Mouse (Mus musculus) embryo, embryonic 10.5 days (tissue): ENCODE data around the gene Trim16.
A peak's percentile ranks its signal among the peaks of the same experiment; 100 is the strongest.

Experiments
- DNase-seq: peaks from one replicate; pipeline ENCODE4 v3.0.0-alpha.2; 2015; ENCODE audit warnings: low spot score

The Trim16 gene

DNA sequence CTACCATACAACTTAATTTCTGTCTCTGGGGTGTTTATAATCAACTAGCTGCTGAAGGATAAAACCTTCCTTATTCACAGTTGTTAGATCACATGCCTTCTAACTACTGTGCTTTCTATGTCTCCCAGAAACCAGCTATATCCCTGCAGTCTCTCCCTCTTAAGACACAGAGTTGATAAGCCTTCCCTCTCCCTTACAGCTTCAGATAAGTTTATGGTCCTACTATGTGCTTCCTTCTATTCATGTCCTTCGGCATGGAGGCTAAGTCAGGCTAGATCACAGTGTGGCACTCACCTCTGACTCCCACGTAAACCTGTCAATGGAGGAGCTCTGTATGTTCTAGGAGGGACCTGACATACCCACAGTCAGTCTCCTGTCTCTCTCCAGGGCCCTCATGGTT is 10.4 kb downstream of the Trim16 start:
- DNase-seq: no peak

DNA sequence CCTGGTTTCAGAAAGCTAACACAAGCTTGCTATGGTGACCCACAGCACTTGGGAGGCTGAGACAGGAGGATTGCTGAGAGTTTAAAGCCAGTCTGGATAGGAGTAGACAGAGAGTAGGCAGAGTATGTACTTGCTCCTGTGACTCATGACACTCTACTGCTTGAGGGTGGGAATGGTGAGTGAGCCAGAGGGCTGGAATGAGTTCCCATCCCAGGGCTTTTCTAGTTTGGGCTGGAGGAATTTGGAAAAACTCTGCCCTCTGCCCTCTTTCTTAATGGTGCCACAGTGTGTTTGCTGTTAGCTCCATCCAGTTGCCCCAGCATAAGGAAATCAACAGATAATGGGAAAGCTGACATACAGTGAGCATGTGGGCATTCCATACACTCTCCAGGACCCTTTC is 11.9 kb downstream of the Trim16 start:
- DNase-seq: no peak

DNA sequence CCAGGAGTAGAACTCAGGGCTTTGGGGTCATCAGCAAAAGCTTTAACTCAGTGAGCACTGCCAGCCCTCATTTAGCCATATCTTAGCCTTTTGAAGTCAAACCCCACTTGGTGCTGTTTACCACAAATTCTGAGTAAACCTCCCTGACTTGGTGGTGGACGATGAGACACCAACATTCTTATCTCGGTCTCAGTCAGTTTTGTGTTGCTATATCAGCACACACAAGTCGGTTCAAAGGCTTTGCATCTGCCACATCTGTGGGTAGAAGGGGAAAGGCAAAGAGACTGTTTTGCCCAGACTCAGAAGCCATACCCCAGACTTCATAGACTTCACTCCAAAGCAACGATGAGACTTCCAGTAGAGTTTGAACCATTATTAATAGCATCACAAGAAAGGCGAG is 24.5 kb downstream of the Trim16 start:
- DNase-seq: no peak

DNA sequence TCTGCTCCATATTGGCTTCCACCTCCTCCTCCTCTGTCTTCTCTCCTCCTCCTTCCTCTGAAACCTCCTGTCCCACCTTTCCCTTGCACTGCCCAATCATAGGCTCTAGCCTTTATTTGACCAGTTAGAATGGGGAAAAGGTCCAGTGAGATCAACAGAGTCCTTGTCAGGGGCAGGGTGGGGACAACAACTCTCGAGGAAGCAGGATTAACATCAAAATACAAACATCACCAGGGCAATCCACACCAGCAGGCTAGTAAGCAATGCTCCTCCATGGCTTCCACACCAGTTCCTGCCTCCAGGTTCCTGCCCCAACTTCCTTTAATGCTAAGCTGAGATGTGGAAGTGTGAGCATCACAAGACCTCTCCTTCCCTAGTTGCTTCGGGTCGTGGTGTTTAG is 25.7 kb downstream of the Trim16 start:
- no peak for DNase-seq

DNA sequence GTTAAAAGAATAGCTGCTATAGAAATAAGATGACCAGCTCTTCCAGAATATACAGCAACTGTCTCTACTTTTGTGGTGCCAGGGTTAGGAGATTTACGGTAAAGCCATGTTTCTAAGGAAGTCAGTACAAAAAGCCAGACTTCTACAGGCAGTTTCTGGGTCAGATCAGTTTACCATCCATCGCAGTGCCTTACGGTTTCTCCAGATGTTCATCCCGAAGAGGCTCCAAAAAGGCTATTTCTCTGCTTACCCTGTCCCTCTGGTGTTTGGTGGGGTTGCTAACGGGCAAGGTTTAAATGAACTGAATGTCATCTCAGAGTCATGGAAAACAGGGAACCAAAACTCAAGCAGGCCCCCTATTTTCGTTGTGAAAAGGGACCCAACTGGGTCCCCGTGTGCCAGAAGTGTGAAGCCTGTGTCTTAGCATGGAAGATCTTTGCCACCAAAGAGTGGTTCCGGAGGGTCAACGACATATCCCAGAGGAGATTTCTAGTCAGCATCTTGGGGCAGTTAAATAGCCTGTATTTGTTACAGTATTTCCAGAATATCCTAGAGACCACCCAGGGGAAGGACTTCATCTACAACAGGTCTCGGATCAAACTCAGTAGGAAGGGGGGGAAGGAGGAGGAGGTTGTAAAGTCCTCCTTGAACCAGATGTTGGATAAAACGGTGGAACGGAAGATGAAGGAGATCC is 27.1 kb downstream of the Trim16 start, which contains the start of gene Fbxw10:
Gene Fbxw10, plus strand, starts transcription at position 109 of the 694 bp plus-strand sequence.
- peak; percentile 81 for DNase-seq

DNA sequence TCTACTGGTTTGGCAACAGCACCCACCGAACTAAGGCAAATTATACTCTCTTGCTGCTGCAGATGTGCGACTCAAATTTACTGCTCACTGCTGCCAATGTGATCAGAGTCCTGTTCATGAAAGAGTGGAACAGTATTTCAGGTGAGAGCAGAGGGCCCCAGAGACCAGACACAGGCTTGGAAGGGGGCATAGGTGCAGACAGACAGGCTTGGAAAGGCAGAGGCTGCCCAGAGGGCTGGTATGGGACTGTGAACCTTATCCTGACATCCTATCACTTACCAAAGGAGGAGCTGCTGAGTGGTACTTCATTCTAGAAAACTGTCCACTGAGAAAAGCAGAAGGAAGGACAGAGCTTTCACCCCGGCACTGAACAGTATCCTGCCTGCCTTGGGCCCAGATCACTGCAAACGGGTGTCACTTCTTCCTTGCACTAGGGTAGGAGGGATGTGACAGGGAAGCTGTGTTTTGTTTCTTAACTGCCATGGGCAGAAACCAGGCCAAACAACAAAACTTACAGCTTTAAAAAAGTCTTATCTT is 27.7 kb downstream of the Trim16 start:
- DNase-seq: peak; percentile 5

DNA sequence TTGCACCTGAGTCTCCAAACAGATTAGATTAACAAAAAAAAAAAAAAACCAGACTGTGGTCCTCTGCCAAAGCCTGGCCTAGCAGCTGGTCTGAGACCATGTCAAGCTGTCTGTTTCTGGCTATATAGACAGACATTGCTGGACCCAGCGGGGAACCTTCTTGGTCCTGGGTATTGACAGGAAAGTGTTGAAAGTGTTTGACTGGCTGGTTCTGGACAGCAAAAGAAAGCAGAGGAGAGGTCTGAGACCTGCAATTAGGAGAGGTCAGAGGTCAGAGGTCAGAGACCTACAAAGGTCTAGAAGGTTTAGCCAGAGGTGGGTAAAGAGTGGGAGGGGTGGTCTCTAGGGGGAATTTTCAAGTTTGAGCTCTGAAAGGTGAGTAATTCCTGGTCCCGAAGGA is 28.3 kb downstream of the Trim16 start:
- peak; percentile 59 for DNase-seq

DNA sequence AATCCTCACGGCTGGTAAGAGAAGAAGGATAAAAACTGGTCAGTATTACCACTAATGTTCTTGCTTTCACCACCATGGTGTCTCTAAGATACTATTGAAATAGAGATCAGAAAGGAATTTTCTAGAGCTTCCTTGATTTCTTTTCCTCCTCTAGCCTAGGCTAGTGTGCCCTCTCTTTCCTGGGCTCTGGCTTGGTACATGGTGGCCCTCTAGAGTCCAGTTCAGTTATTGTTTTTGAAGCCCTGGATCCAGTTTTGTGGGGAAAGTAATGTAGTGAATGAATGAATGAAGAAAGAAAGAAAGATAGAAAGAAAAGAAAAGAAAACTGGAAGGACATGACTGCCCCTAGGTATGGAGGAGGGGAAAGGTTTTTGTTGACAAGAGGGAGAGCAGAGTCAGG is 31.2 kb downstream of the Trim16 start:
- peak; percentile 34 for DNase-seq

DNA sequence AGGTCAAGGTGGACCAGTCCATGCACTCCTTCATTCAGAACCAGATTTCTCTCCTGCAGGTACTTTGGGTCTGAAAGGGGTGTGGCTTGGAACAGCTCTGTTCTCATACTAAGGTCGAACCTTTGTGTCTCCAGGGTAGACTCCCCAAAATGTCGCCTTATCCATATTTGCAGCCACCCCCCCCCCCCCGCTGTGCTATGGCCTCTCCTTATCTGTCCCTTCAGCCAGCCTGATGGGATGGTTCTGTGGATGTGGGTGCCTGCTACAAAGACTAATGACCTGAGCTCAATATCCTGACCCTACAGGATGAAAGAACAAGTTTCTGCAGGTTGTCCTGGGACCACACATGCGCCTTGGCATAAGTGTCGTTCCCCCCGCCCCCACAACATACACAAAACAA is 33.3 kb downstream of the Trim16 start:
- no peak for DNase-seq

DNA sequence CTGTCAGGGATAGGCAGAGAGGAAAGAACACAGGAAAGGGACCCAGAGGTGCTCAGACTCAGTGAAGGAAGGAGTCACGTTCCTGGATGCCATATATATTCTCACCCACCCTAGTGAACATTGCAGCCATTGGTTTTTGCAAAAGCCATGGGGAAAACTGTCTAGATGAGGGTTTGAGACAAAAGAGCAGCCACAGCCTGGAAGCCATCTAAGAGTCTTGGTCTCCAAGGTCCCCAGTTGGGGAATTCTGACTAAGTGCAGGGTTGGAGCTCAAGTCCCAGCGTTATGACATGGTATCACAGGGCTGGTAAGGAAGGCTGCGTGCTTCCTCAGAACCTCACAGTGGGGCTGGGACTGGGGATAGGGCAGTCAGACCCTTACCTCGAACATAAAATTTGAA is 45.5 kb downstream of the Trim16 start:
- DNase-seq: no peak

DNA sequence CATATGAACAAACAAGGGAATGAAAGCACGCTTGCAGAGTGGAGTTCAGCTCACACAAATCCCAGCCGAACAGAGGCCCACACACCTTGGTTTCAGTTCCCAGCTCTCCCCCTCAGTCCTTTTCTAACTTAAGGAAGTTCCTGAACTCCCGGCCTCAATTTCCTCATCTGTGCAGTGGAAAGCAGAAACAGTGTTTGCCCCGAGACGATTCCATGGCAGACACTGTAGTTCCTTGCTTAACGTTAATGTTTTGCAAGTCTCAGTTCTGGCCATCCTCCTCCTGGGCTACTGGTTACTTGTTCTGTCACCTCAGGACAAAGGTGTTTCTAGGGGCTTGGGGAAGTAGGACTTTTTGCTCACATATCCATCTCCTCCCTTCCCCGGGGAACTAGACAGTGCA is 46.7 kb downstream of the Trim16 start:
- DNase-seq: no peak

DNA sequence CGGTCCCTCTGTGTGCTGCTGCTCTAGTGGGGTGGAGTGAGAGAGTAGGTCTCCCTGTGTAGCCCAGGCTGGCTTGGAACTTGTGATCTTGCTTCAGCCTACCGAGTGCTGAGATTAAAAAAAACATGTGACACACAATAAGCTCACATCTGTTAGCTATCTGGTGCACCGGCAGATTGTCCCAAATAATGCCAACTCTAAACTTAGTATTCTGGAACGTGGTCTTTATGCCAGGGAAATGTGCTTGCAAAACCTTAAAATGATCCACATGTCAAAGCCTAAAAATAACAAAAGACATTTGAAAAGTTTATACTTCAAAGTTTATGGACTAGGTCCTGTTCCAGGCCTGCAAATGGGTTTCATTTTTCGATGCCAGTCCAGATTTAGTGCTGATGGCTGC is 49.2 kb downstream of the Trim16 start:
- DNase-seq: no peak

DNA sequence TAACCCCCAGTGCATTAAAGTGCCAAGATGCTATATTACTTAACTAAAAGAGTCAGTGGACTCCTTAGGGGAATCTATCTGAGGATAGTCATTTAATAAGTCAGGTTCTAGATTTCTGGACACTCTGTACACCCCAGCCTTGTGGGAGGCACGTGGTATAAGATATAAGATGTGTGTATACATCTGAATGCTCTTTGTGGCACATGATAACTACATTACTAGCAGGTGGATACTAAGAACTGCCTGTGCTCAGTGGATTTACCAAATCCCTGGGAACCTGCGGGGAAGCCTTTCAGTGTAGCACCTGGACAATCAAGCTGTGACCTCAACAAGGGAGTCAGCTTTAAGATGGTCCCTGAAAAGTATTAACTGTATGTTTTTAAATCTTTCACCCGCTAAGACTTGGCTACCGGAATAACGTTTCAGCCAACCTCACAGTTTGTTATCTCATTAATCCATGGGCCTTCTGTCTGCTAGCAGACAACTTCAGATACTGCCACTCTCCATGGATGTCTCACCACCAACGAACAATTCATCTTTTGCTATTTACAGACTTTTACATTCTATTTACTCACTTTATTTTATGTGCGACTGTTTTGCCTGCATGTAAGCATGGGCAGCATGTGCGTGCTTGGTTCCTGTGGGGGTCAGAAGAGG is 49.8 kb downstream of the Trim16 start:
- no peak for DNase-seq

DNA sequence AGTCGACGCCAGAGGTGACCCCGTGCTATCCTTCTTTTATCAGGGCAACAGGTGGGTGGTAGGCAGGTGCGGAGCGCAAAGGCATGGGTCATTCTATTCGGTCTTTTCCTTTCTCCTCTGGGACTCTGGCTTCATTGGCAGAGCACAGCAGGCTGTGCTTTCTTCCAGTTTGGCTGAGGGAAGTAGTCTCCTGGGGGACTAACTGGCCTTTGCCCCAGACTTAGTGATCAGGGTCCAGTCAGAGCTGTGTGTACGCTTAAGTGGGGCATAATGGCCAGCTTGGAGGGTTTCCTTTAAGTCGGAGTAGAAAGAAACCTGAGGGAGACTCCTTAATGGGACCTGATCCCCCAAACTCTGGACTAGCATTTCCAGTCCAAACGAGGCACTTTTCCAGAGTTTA is 53.4 kb downstream of the Trim16 start:
- DNase-seq: no peak

DNA sequence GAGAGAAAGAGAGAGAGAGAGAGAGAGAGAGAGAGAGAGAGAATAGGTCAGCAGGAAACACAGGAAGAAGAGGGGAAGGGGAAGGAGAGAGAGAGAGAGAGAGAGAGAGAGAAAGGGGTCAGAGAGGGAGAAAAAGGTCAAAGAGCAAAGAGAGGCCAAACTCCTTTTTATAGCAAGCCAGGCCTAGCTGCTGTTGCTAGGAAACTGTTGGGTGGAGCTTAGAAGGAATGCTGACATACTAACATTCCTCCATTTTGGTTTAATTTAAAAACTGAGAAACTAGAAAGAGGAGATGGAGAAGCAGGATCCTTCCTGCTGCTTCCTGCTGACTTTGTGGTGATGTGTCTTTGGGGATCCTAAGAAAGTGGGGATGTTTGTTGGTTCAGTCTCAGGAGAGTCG is 55.7 kb downstream of the Trim16 start:
- DNase-seq: peak; percentile 60

DNA sequence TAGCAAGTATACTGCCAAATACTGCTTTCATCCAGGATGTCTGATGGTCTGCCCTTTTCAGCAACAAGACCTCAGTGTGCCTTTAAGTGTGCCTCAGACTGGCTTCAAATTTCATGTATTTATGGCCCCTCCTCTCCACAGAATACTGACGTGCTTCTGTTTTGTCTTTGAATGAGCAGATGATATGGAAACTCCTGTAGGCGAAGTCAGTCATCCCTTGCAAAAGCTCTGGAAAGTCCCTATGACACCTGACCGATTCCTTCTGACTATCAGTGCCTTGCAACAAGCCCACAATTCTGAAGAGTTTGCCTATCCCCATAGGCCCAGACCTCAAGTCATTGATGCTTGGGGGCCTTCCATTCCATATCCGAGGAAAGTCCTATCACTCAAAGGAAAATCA is 56.4 kb downstream of the Trim16 start:
- DNase-seq: no peak

DNA sequence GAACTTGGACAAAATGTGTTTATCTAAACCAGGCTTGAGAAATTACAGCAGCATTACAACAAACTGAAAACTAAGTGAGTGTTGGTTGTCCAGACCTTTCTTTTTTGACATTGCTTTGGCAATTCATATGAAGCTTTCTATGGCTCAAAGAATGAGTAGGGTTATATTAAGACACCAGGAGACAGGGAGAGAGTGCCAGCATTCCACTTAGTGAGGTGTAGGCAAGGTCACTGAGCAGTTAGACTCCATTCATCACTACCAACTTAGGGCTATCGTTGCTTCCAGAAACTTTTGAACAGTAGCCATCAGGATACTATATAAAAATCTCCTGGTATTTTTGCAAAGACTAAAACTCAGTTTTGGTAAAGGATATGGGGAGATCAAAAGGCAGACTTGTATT is 57.4 kb downstream of the Trim16 start:
- DNase-seq: no peak

DNA sequence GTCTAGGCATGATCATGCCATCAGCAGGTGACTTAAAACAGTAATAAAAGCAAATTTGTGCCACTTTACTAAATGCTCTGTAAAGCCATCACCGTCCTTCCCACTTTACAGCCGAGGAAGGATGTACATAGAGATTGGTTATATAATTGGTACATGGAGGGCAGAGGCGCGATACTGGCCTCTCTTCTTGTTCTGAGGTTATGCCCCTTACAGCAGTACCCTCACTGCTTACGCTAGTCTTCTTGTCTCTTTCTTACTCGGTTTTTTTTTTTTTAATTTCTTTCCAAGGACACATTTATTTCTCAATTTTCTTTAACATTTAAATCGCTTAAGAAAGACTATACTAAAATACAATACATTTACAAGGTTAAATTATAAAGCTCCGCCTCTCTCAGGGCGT is 58.7 kb downstream of the Trim16 start:
- peak; percentile 7 for DNase-seq

DNA sequence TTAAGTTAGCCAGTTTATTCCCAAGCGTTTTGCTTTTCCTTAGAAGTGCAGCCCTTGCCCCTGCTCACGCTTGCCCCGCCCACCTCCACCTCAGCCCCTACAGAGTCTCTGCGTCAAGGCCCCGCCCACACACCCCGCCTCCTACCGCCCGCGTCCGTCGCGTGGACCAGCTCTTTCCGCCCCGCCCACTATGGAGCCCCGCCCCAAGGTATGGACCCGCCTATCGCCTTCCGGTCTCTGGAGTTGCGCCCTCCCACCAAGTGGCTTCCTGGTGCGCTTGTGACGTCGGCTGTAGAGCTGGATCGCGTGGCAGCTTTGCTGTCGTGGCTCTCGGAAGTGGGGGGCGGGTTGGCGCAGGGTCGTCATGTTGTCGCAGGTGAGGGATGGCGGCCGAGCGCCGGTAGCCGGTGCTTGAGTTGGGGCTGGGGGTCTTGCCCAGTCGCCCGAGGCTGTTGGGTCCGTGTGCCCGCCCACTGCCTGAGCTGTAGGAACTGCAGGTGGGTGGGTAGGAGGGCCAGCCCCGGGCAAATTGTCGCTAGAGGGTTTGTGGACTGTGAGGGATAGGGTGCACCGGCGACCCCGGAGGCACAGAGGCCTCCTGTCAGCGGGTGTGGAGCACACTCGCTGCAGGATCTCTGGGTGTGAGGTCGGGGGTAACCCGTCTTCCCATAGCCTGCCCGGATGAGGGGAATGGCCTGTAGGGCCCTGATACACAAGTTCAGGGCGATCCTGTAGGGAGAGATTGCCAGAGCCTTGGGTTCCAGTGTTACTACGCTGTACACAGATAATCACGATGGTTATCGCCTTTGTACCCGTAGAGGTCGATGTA is 59.4 kb downstream of the Trim16 start, which contains the start of gene Tvp23b:
Gene Tvp23b, plus strand, starts transcription at position 236 of the 829 bp plus-strand sequence.
- peak; percentile 99 for DNase-seq

DNA sequence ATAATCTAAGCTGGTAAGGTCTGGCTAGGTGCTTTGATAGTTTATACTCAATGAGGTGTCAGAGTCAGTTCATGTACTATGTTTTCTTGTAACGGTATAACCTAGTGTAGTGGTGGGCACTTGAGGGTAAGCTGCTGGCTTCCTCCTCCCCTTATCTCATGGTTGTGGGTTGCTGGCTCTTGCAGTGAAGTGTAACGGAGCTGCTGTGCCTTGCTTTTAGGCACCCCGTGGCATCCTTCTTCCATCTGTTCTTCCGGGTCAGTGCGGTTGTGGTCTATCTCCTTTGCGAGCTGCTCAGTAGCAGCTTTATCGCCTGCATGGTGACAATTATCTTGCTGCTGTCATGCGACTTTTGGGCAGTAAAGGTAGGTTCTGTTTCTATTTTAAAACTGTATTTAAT is 63.4 kb downstream of the Trim16 start:
- no peak for DNase-seq

DNA sequence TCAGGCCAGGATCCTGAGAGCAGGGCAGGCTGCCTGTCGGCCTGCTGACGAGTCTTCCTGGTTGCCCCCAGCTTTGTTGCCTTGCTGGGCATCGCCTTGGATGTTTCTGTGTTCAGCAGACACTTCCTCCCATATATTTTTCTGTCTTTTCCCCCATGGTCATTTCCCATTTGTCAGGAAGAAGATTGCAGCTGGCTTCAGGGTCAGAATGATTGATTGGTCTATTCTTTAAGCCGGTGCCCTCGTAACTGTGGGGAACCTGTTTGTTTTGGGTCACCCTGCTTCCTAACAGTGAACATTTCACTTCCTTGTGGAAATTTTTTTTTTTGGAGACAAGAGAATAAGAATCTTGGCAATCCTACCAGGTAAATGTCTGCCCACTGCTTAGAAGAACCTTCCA is 65.3 kb downstream of the Trim16 start:
- no peak for DNase-seq

DNA sequence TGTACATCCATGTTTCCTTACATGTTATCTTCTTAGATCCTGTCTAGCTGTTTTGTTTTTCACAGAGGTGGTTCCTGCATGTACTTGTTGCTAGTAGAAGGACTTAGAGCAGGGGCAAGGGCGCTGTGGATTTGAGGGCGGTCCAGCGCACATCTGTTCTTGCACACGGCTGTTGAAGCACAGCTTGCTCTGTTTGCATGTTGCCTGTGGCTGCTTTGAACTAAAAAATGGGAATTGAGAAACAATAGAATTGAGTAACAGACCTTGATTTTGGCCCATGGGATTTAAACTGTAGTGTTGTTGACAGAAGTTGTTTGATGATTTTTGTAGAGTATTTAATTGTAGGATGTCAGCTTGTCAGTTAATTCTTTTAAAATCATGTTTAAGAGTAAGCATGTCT is 70.8 kb downstream of the Trim16 start:
- DNase-seq: no peak

DNA sequence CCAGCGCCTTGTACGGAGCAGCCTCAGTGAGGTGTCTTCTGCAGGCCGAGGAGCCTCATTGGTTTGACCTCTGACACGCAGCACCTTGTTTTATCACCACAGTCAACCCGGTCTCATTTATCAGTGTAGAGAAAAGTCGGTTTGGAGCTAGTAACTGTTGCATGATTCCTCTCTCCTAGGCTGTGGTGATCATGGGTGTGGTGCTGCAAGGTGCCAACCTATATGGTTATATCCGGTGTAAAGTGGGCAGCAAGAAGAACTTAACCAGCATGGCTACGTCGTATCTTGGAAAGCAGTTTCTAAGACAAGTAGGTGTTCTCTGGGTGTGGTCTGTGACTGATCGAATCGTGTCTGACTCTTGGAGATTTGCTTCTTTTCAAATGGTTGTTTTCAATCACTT is 71.7 kb downstream of the Trim16 start:
- no peak for DNase-seq
